Mouse (Mus musculus): ENCODE data around the gene Nup88.

Nup88 gene

GRCm38 (mm10) chr11:70969271-70969794, 440 bp downstream of the Nup88 start:
- DNase-seq, result no peak

DNA sequence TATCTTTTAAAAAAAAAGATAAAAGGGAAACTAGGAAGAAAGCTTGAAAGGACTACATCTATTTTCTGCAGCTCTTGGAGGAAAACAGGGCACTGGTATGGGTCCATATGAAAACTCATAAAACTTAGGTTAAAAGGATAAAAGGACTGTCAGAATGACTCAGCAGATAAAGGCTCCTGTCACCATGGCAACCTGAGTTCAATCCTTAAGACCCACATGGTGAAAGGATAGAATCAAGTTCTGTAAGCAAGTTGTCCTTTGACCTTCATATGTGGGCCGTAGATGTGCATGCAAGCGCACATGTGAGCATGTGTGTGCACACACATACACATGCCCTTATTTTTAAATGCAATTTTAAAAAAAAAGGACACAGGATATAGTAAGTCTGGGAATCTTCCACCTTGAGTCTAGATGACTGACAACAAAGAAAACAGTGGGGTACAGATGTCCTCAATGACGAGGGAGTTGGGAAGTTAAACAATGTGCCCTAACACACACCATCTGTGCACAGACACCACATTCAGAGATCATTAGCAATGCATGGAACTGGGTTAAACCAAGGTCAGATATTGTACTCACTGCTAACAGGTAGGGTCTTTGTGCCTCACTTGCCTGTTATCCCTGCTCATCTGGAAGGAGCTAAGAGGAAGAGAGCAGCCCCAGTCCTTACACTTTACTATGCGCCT, 5.4 kb downstream of the Nup88 start:
- no peak for DNase-seq

- DNase-seq, result no peak
Observed at GRCm38 (mm10) chr11:70960786-70961554, 8.8 kb downstream of the Nup88 start.

GRCm38 (mm10) chr11:70954711-70955110, 15.1 kb downstream of the Nup88 start:
- DNase-seq, result no peak

- DNase-seq, result peak; percentile 92
Observed at GRCm38 (mm10) chr11:70944935-70945817, 24.6 kb downstream of the Nup88 start.

GRCm38 (mm10) chr11:70943651-70944050, 26.1 kb downstream of the Nup88 start:
- no peak for DNase-seq

DNA sequence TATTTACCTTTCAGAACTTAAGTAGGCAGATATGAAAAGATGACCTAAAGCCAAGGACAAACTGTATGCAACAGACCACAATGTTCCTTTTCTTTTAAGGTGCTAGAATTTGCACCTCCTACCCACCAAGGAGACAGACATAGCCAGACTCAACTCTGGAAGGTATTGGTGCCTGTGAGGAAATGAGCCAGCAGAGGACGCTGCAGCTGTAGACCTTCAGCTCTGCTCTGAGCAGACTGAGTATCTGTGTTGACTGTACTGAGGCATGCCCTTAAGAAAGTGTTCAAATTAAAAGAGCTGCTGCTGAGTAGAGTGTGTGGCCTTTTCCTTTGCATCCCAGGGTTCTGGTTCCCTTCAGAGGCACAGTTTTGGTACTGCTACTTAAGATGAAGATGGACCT, 27.2 kb downstream of the Nup88 start:
- DNase-seq, result no peak

DNA sequence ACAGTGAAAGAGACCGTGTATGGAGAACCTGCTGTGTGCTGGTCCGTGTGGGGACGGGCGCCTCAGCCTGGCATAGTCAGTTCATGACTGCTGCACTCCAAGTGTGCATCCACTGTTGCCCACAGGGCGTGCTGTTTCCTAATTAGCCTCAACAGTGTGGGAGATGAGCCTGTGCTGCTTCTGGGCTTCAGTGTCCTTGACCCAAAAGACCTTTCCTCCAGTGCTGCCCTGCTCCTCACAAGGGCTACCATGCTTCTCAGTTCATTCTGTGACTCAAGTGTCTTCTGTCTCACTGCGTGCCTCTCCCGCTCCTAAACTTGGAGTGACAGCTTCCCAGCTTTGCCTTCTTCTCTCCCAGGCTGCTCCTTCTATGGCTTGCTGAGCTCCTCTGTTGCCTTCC, 34.5 kb downstream of the Nup88 start:
- peak; percentile 52 for DNase-seq

DNA sequence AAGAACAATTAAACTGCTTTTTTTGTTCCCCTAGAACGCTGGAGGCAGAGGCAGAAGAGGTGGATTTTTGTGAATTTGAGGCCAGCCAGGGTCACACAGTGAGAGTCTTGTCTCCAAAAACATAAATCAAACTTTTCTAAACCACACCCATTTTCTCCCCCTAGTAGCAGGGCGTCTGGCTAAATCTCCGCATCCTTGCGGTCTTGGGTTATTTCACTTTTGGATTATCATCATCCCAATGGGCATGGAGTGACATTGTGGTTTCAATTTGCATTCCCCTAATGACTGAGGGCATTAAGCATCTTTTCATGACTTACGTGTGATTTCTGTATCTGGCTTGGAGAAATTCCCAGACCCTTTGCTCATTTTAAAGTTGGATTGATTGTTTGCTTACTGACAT, 38.3 kb downstream of the Nup88 start:
- DNase-seq, result peak; percentile 7

DNA sequence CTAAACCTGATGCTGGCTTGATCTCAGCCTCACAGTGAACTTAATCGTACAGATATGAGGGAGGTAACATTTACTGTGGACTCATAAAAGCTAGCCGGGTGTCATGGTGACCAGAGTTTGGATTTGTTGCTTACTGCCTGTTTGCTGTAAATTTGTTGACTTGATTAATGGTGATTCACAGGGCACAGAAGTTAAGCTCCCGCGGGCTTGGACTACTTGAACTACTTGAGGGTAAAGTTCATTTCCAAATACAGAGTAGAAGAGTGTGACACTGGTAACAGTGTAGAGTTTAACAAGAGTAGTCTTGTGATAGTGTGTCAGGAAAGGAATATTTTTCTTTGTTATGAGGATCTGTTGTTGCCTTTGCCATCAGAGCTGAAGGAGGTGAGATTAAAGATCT, 50.2 kb downstream of the Nup88 start:
- DNase-seq, result peak; percentile 27

GRCm38 (mm10) chr11:70917896-70918295, 51.9 kb downstream of the Nup88 start:
- peak; percentile 60 for DNase-seq

- DNase-seq, result no peak
Observed at GRCm38 (mm10) chr11:70911920-70912319, 57.9 kb downstream of the Nup88 start.

GRCm38 (mm10) chr11:70911323-70911722, 58.5 kb downstream of the Nup88 start:
- DNase-seq, result peak; percentile 31

DNA sequence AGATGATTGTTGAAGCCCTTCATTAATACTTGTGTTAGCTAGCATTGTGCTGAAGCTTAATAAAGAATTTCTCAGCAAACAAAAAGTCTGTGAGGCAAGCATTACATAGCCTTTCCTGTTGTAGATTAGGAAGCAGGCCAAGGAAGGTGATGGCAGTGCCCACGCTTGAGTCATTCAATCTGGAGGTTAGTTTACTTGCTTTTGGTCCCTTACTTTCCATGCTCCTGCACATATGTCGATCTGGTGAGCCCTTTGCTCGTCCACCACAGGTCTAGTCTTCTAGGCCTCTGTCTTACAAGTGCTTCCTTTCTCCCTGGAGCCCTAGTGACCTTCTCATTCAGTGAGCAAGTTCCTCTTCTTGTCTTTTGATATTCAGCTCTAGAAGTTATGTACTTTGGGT, 63.1 kb downstream of the Nup88 start:
- peak; percentile 79 for DNase-seq

- peak; percentile 48 for DNase-seq
Observed at GRCm38 (mm10) chr11:70898182-70898581, 71.6 kb downstream of the Nup88 start.

DNA sequence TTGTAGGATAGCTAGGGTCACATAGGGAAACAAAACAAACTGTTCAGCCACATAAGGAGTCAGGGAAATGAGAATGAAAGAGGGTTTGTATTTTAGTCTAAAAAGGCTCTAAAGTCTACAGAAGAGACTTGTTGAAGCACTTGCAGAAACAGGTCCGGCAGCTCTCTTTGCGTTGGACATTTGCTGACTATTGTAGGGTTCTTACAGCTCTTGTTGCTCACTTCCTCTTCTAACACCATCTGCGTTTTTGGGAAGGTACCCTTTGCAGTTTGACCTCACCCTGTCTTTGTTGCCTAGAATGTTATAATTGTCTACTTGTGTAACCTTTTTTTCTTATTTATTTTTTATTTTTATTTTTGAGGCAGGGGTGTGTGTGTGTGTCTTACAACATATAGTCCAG, 72.1 kb downstream of the Nup88 start:
- DNase-seq, result peak; percentile 67
